Mouse (Mus musculus) heart, postnatal 10 days (tissue): Measurements from ENCODE around the gene Abcc12. TPM values are rescaled to one million over a fixed set of nuclear protein-coding genes. Genes with fewer than 3 reads are reported as not detected.

Experiments used
- DNase-seq, 2 experiments: peaks; one replicate each; pipeline ENCODE4 v3.0.0; 2021
- intact Hi-C: fragments of 180-260 bp; cut with DNase I; formaldehyde crosslinking; loops from one replicate; pipeline ENCODE4 v1.15.1; 2025
- total RNA-seq, 2 experiments: library from RNA; stranded (reverse); gene quantifications; 2 replicates each; pipeline ENCODE4 v1.2.3; 2021

The Abcc12 gene
- total RNA-seq: under 1 TPM; 0.07 to 0.15 TPM

DNA sequence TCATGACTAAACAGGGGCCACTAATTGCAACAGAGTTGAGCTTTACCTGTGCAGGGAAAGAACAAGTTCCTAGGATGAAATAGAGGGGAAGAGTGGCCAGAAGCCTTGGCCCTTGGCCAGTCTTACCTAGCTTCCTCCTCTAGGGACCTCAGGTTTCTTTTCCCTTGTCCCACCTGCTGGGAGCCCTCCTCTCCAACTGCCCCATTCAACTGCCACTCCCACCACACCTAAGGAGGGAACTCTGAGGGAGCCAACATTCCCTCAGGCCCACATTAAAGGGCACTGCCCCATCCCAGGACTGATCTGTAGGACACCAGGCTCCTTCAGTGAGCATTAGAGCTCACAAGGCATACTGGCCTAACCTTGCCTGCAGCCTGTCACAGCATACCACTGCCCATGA lies at the start of gene Abcc12:
Abcc12 (minus strand) TSS at position 229 of the 400 bp plus-strand sequence.
- DNase-seq: no peak
- intact Hi-C loops: no loop called here

DNA sequence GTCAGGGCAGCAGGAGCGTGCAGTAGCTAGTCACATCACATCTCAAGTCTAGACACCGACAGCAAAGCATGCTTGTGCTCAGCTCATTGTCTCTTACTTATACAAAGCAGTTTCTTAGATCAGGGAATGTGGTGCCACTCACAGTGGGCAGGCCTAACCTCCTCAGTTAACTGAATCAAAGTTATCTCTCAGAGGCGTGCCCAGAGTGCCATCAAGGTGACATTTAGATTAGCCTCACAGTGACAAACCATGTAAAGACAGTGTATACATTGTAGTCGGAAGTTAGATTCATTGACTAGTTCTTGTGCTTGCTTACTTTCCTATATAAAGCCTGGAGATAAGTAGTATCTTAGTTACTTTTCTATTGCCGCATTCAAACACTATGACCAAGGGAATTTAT lies 49.7 kb upstream of the Abcc12 start:
- no peak for DNase-seq
- intact Hi-C loops: no loop called here

DNA sequence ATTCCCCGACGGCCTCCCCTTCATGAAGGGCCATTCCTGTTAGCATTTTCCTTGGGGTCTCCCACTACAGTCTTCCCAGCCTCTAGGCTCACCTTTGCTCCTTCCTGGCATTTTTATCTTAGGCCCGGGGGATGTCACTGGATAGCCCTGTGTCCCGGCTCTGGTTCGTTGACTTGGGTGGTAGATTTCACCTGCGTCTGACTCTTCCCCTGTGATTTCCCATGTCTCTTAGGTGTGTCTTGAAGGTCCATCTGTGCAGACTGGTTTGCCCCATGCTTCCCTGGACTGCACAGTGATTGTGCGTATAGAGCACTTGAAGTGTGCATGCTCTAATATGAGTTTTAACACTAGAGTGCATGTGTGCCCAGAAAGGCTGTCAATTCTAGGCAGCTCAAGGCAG lies 44.4 kb upstream of the Abcc12 start:
- intact Hi-C loops: no loop called here

DNA sequence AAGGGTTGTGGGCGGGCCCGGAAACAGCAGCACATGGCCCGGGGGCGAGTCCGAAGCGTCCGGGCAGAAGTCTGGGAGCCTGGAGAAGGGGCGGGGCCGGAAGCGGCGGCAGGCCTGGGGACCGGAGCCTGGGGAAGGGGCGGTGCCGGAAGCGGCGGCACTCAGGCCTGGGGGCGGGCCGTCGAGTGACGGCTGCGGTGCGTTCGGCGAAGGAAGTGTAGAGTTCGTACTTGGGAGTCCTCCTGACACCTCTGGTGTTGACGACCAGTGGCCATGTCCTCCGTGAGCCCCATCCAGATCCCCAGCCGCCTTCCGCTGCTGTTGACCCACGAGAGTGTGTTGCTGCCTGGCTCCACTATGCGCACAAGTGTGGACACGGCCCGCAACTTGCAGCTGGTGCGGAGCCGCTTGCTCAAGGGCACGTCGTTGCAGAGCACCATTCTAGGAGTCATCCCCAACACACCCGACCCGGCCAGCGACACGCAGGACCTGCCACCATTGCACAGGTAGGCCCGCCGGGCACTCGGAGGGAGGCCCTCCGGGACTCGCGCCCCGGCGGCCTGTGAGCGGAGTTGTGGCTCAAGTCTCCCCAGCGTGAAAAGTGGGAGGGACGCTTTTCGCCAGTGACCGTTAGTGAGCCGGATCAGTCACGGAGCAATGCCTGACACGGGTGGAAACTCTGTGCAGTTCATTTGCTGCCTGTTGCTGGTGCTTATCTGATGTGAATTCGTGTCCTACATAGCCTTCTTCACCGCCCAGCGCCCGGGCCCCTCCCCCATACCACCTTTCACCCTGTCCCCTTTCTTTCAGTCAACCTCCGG lies 43.6 kb upstream of the Abcc12 start, which contains the start of gene Lonp2:
Lonp2 (plus strand) TSS at position 133 of the 821 bp plus-strand sequence.
- intact Hi-C loops: no loop called here

More for the DNA sequence above, 44.4 kb upstream of the Abcc12 start:
- peak; percentile 8 to 9 for DNase-seq

DNA sequence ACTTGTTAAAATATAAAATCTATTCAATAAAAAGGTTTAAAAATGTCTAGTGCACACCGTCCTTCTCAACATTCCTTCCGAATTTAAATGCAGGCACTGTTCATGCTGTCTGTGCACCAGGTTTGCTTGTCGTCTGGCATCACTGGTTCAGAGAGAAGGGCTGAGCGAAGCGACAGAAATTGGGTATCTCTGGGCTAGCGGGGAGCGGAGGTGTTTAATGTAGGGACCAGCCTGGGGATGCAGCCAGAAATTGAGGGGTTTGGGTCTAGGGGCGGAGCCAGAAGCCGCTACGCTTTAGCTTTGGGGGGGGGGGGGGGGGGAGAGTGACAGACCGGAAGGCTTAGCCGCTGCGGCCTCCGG lies 43.0 kb upstream of the Abcc12 start:
- intact Hi-C loops: no loop called here

More for the DNA sequence above, 43.6 kb upstream of the Abcc12 start, which contains the start of gene Lonp2:
- DNase-seq: peak; percentile 99

DNA sequence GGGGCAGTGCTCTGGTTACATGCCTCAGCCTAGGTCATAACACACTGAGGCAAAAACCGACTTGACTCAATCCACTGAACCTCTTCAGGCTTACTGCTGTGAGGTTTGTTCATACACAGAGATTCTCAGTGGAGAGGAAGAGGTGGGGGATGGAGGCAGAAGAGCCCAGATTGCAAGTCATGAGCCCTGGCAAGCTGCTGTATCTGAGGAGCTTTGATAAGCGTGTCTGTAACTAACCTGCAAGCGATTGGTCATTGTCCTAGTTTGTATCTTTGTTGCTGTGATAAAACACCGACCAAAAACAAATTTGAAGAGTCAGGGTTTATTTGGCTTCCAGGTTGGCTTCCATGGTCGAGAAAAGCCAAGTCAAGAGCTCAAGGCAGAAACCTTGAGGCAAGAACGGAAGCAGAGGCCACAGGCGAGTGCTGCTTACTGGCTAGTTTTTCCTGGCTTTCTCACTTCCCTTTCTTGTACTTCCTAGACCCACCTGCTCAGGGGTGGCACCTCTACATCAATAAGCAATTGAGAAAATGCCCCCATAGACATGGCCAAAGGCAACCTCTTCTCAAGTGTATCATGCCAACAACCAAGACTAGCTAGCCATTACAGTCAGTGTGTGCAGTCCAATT lies 37.4 kb upstream of the Abcc12 start:
- intact Hi-C loops: no loop called here
- DNase-seq: no peak

More for the DNA sequence above, 43.0 kb upstream of the Abcc12 start:
- DNase-seq: no peak

DNA sequence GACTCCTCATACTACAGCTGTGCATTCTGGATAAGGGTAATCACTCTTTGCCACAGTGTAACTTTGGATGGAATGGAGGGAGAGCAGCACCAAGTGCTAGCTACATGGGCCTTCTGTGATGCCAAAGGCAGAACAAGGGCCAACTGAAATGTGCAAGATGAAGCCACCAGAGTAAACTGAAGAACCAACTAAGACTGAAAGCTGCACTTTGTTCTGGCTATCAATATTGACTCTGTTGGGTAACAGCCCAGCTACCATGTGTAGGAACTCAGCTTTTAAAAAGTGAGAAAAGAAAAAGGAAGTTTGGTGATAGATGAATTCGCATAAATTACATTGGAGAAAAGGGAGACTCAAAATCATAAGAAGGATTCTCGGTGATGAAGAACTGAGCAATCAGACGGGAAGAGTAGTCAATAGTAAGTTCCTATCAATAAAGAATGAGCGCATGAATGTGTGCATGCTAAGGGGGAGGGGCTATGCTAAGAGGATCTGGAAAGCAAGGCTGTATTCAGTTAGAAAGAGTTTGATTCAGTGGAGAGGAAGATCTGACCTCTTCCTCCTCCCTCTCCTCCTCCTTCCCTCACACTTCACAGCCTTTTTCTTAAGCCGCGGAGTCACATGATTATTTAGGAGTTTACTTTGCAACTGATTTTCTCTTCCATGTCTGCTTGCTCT lies 34.7 kb upstream of the Abcc12 start:
- DNase-seq: no peak
- intact Hi-C loops: no loop called here

DNA sequence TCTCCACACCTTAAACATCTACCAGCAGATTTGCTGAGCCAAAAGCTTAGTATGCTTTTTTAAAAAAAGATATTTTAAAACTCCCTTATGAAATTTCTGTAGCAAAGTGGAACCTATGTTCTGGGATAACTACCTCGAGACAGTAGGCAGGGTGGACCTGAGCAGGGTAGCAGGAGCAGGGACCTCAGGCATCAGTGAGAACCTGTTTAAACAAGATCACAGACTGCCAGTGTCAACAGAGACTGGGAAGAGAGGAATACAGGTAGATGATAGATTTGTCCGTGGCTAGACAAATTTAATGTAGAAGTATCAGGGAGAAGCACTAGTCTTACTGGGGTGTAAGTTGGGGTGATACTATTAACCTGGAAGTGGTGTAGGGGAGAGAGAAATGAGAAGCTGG lies 33.3 kb upstream of the Abcc12 start:
- DNase-seq: no peak
- intact Hi-C loops: no loop called here

DNA sequence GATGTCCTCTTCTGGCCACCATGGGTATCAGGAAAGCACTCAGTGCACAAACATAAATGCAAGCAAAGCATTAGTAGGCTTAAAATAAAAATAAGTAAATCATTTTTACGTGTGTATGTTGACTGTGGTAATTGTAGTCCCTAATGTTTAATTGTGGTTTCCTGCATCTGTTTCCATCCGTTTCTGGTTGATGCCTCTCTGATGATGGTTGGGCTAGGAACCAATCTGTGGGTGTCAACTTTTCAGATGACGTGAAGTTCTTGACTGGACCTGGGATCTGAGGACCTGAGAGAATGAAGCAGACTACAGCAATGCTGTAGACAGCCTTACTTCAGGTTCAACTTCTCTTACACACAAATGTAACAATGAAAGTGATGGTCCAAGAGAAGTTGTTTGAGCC lies 24.2 kb upstream of the Abcc12 start:
- DNase-seq: no peak
- intact Hi-C loops: no loop called here

DNA sequence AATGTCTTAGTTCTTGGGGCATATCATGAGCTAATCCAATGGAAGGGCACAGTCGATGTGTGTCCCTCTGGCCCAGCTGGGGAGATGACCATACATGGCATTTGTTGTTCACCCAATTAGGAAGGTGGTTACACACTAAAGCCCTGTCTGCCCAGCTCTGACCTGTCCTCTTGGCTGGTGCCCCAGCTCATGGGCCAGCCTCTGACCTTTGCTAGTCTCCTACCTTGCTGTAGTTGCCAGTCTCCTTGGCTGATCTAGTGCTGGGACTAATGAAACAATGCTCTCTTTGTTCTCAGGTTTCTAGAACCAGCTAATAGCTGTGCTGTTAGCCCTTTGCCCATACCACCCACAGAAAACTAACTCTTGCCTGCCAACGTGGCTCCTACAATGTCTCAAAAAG lies 22.7 kb upstream of the Abcc12 start:
- DNase-seq: no peak
- intact Hi-C loops: no loop called here

DNA sequence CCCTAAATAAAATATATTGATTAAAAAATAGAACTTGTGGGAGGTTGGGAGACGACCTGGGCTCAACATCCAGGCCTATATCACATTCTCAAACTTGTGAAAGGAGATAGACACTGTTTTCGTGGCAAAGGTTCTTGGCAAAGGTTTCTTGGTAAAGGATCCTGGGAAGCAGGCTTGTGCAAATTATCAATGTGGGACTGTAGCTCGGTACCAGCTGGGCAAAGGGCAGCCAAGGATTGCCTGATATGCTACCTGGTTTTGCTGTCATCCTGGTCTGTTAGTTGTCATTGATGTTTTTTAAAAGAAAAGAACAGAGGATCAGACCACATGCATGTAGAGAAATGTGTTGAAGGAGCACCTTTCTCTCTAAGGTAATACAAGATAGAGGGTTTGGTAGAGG lies 19.8 kb upstream of the Abcc12 start:
- intact Hi-C loops: no loop called here

DNA sequence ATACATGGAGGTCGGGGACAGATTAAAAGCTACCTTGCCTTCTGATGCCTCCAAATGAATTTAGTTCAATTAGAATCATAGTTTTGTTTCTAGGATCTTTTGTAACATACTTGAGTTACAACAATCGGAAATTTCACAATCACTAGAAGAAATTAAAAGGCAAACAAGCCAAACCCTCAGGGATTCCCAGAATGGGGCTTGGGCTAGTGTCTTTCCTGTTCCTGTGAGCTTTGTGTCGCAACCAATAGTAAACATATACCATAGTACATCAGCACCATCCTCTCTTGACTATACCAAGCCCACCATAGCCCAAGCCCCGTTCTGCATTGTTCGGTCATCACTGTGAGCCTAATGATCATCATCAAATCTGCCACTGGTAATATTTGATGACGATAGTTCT lies 18.8 kb upstream of the Abcc12 start:
- intact Hi-C loops: no loop called here
- no peak for DNase-seq

More for the DNA sequence above, 19.8 kb upstream of the Abcc12 start:
- DNase-seq: no peak

DNA sequence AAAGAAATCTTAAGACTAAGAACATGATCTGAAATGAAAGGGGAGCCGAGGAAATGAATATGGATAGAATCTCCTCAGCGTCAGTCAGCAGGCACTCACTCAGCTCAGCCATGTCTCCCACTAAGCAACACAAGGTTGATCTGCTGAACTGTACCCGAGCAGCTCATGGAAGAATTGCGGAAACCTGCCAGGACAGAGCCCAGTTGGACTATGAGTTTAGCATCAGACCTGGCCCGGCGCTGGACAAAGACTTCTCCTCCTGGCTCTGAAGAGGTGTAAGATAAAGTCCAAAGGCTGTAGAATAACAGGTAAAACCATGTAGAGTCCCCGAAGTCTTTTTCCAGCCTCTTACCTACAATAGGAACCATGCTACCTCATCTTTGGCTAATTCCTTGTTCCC lies 17.2 kb upstream of the Abcc12 start:
- DNase-seq: no peak
- intact Hi-C loops: no loop called here

DNA sequence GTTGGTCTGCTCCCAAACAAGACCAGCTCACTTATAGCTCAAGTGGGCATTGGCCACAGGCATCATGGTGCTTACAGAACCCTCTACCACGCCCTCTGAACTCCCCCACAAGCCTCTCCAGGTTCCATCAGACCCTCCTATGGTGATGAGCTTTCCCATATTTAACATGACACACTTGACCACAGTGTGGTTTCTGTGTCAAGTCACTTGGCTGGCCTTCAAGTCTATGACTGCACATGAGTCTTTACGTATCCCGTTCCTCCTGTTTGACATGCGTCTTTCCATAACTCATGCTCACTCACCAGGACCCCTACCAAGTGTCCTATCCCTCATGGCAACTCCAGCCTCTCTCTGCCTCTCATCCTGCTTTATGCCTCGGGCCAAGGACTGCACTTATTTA lies 15.2 kb upstream of the Abcc12 start:
- intact Hi-C loops: no loop called here
- no peak for DNase-seq

DNA sequence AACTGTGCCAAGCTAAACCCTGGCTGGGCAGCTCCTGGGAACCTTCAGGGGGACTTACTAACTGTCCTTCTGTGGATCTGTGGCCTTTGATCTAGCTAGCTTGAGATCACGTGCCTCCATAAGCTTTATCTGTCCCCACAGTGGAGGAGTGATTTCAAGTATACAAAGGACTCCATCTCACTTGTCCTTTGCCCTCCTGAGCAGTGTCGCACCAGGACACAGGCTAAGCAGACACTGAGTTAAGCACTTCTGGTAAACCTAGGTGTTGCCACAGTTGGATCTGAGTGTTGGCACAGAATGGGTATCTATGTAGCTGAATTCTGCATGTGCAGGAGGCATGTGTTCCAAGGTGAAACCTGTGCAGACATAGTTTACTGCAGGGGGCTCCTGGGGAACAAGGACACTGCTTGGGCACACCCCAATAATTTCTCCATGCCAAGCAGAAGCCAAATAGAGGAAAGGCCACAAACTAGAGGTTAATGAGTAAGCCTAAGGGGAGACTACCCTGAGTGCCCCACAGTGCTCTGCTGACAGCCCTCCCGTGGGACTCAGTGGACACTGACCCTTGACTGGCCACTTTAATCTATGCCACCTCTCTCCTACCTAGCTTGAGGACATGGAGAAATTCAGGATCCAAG lies 13.8 kb upstream of the Abcc12 start:
- intact Hi-C loops: no loop called here
- DNase-seq: no peak

DNA sequence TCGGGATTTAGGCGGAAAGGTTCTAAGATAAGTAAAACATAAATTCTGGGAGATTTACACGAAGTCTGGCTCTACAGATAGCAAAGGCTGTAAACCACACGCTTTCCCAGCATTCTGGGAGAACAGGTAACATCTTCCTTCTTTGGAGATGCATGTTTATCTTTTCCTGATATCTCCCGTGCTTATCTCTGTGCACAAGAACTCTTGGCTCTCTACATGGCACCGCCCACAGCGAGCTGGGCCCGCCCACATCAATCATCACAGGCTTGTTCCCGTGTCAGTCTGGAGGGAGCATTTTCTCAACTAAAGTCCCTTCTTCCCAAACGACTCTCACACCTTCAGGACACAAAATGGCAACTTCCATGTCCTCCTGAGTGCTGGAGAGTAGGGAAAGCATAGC lies 12.6 kb upstream of the Abcc12 start:
- intact Hi-C loops: no loop called here

DNA sequence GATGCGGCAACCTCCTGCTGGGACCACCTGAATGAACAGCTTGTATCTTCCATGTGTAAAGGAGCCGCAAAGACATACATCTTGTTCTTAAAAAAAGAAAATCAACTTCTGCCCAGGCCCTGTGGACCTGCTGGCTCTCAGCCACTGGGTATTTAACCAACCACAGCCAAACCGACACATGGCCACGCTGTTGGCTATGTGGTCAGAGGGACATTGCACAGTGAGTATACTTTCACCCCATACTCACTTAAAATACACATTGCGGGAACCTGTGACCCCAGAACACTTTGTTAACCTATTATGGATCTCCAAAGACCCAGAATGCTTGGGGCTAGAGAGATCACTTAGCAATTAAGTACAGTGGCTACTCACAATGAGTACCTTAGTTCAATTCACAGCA lies 7.9 kb upstream of the Abcc12 start:
- intact Hi-C loops: loop anchor here (5.0 kb wide), 1 partner anchor 1126 kb away; no protein-coding TSS in a partner anchor
- no peak for DNase-seq

More for the DNA sequence above, 12.6 kb upstream of the Abcc12 start:
- DNase-seq: no peak

DNA sequence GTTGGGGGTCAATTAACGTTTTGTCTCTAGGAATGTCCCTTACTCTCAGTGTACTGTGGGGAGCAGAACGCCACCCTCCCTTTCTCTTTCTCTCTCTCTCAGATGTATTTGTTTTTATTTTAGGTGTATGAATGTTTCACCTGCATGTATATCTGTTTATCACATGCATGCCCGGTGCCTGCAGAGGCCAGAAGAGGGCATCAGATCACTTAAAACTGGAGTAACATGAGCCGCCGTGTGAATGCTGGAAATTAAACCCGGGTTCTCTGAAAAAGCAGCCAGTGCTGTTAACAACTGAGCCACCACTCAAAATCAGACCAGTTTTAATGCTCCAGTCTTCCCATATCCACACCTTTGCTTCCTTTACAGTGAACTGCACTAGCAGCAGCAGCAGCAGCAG lies 6.2 kb upstream of the Abcc12 start:
- DNase-seq: no peak
- intact Hi-C loops: loop anchor here (5.0 kb wide), 1 partner anchor 1124 kb away; no protein-coding TSS in a partner anchor

DNA sequence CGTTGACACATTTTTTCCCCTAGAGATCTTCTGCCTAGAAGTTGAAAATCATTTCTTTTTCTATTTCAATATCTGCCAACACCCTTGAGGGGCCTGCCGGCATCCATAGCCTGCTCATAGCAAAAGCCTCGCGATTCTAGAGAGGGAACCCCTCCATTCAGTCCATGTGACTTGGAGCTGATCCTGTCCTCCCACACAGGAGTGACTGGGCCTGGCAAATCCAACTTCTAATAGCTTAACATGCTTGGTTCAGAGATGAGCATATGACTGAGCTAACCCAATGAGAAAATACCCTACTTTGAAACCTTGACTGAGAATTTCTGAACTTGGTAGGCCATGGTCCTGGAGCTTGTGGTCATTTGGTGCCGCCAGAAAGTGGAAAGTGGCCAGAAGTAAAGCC lies 5.6 kb upstream of the Abcc12 start:
- intact Hi-C loops: loop anchor here (5.0 kb wide), 1 partner anchor 1124 kb away; no protein-coding TSS in a partner anchor
- peak in 1 of 2 experiments; percentile 21 for DNase-seq

DNA sequence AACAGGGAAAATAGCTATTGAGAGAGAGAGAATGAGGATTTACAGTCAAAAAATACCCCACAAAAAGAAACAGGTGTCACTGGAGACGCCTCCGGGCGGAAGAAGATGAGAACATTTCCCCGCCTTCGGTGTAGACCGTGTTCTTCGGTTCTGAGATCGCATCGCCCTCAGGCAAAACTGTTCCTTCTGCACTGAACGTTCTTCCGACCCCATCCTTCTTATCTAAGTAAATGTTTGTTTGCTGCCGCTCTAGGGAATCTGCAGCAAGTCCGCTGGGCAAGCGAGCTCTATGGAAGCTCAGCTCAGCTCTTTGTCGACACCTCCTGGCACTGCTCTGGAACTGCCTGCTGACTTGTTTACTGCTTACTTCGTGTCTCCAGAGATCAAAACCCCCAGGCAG lies 5.0 kb upstream of the Abcc12 start:
- peak; percentile 75 to 83 for DNase-seq
- intact Hi-C loops: loop anchor here (1.0 to 5.0 kb wide), 5 partner anchors 323 to 1123 kb away; partner anchors contain the start of gene Neto2

DNA sequence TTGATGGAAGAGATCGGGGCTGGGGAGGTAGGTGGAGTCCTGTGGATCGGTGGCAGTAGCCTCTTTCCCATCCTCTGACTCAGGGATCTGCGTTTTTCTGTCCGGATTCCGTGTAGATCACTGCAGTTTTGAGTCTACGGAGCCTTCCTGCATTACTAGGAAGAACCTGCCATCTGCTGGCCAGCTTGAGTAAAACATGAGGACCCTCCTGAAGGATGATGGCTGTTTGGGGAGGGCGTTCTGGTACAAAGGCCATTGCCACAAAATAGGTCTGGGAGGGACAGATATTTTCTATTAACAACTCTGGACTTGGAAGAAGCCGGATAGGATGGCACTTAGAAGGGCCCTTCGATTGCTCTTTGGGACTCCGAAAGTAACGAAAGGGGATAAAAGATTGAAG lies 4.6 kb upstream of the Abcc12 start:
- intact Hi-C loops: loop anchor here (1.0 to 5.0 kb wide), 5 partner anchors 323 to 1123 kb away; partner anchors contain the start of gene Neto2
- peak; percentile 86 to 91 for DNase-seq
